Mouse (Mus musculus): ENCODE measurements around the gene Fnip2. TPM values are rescaled to one million over a fixed set of nuclear protein-coding genes. Genes with fewer than 3 reads are reported as not detected.

Fnip2 gene
- total and polyA plus RNA-seq, 2 experiments from 2014 or later = 2.1 to 18.3 TPM

DNA sequence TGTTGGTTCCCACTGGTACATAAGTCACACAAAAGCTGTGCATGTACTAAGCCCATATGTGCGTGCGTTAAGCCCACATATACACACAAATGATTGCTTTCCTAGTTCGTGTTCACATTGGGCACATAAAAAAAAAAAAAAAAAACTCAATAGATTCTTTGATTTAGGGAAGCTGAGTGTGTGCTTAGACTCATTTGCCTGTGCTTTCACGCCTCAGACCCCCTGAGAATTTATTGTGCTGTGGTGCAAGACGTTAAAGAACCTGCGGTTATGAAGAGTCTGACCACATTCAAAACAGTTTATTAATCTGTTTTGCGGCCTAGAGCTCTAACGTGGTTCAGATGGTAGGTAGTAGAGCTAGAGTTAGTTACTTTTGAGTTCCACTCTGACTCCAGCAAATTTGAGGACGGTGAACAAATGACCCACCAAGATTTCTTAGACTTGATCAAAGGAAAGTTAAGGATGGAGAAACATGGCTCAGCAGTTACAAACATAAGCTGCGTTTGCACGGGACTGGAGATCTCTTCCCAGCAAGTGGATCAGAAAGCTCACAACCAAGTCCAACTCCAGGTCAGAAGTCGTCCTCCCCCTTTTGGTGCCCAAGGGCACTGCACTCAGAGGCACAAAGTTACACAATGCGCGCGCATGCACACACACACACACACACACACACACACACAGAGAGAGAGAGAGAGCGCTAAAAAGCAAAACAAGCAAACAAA lies 1.2 kb upstream of the Fnip2 start:
- WGBS = 91% methylated on average over 16 of the region's 16 CpGs
- Histone ChIP-seq H3K27ac (ENCODE audit: low read depth) (peak overlapping the region; percentile 75; the same call in 1 of the 2 replicates), H3K4me3 (ENCODE audit: low read depth, low read length) (no peak overlapping the region)

DNA sequence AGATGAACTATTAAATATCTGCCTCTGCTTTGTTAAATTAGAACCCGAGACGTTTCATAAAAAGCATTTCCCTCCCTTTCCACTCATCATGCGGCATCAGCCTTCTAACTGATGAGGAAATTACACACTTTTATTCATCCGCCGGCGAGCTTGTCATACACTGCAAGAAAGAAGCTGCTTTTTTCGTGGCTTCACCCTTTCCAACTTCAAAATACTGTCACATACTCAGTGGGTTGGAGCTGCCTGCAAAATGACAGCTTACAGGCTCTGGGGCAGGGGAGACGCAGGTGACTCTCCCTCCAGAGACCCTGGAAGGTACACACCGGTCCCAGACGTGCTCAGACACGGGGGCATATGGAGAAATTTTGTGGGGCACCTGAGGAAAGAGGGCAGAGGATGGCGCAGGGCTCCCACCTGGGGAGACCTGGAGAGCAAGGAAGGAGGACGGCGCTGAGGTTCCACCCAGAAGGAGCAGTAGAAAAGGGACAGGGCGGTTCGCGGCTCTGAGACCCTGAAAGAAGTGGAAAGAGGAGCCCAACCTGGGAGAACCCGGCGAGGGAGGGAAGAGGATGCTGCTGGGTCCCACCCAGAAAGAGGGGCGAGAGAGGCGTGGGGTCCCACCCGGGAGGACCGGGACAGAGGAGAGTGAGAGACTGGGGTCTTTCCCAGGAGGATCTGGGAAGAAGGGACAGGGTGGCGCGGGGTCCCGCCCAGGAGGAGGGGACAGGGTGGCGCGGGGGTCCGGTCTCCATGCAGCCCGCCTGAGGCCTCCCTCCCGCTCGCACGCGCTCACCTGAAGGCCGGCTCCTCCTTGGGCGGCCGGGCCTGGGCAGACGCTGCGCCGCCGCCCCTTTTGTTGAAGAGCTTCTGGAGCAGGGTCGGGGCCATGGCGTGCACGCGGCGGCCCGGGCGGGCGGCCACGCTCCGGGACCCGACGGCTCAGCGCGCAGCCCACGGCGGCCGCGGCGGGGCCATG lies 592 bp downstream of the Fnip2 start:
- peak overlapping the region; percentile 76 for H3K9ac ChIP-seq (replicated peaks; ENCODE audit: low read depth, low read length)
- no peak for TF ChIP-seq EP300 (IDR thresholded peaks at IDR 0.05; ENCODE audit: low read depth)
- TF ChIP-seq CTCF (IDR thresholded peaks at IDR 0.05; ENCODE audit: low read depth) = no peak
- 4% methylated on average over 51 of the region's 60 CpGs for WGBS
- H3K36me3 ChIP-seq (replicated peaks; ENCODE audit: control insufficient read depth, insufficient read depth, low read length) = no peaks in the 10 kb centered on the region
- peak overlapping the region; percentile 84 for H3K4me3 ChIP-seq (ENCODE audit: low read depth, low read length)
- DNase-seq (ENCODE audit: low spot score) (no peak), ATAC-seq (ENCODE audit: insufficient read depth, low read depth) (no peak; the same call in 1 of the 2 replicates)
- no peaks in the 10 kb centered on the region for H3K27me3 ChIP-seq (ENCODE audit: control insufficient read depth, insufficient read depth, low read length)
- peak overlapping the region; percentile 90 for H3K4me2 ChIP-seq (ENCODE audit: low read depth, low read length)
- H3K4me1 ChIP-seq (ENCODE audit: control insufficient read depth, insufficient read depth) = peaks cover 10% of the 10 kb centered on the region; the same call in 1 of the 2 replicates
- peak overlapping the region; percentile 75 for H3K27ac ChIP-seq (ENCODE audit: low read depth)
- H3K9me3 ChIP-seq (replicated peaks; ENCODE audit: control insufficient read depth, low read length) = no peaks in the 10 kb centered on the region

More for the DNA sequence above, 1.2 kb upstream of the Fnip2 start:
- Histone ChIP-seq H3K9me3 (replicated peaks; ENCODE audit: control insufficient read depth, low read length) (no peaks in the 10 kb centered on the region), H3K36me3 (replicated peaks; ENCODE audit: control insufficient read depth, insufficient read depth, low read length) (no peaks in the 10 kb centered on the region), H3K9ac (replicated peaks; ENCODE audit: low read depth, low read length) (no peak overlapping the region), H3K27me3 (ENCODE audit: control insufficient read depth, insufficient read depth, low read length) (no peaks in the 10 kb centered on the region), H3K4me2 (ENCODE audit: low read depth, low read length) (peak overlapping the region; percentile 90), H3K4me1 (ENCODE audit: control insufficient read depth, insufficient read depth) (peaks cover 10% of the 10 kb centered on the region; the same call in 1 of the 2 replicates)
- TF ChIP-seq CTCF (IDR thresholded peaks at IDR 0.05; ENCODE audit: low read depth) (no peak), EP300 (IDR thresholded peaks at IDR 0.05; ENCODE audit: low read depth) (no peak)
- no peak for ATAC-seq (ENCODE audit: insufficient read depth, low read depth)
- no peak for DNase-seq (ENCODE audit: low spot score)

DNA sequence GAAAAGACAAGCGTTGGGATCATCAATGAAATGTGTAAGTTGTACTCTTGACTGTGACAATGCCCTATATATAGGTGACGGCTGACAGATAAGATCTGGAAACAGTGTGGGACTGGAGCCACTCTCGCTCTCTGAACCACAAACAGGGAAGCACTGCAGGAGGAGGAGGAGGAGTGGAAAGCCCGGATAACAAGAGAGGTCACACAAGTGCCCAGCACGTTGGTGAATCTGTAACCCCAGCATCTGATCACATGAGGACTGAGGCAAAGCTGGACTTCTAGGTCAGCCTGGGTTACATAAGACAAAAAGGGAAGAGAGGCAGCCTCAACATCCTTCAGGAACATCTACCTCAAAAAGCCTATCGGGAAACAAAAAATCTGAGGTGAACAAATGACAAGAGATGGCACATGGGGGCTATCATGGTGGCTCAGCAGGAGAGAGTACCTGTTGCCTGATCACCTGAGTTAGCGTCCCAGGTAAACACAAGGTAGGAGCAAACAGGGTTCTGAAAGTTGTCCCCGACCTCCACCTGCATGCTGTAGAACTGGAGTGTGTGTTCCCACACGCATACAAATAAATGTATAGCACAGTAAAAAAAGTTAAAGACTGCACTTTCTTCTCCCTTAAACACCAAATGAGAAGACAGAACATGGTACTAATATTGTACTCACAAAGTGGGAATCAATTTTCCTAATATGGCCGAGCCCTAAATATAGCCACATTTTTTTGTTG lies 2.6 kb downstream of the Fnip2 start:
- Histone ChIP-seq H3K27me3 (ENCODE audit: control insufficient read depth, insufficient read depth, low read length) (no peaks in the 10 kb centered on the region), H3K9ac (replicated peaks; ENCODE audit: low read depth, low read length) (no peak overlapping the region), H3K4me2 (ENCODE audit: low read depth, low read length) (no peak overlapping the region), H3K36me3 (replicated peaks; ENCODE audit: control insufficient read depth, insufficient read depth, low read length) (no peaks in the 10 kb centered on the region), H3K27ac (ENCODE audit: low read depth) (no peak overlapping the region), H3K4me1 (ENCODE audit: control insufficient read depth, insufficient read depth) (peaks cover 10% of the 10 kb centered on the region; the same call in 1 of the 2 replicates), H3K9me3 (replicated peaks; ENCODE audit: control insufficient read depth, low read length) (no peaks in the 10 kb centered on the region), H3K4me3 (ENCODE audit: low read depth, low read length) (no peak overlapping the region)
- WGBS = 61% methylated on average over 10 of the region's 10 CpGs
- TF ChIP-seq EP300 (IDR thresholded peaks at IDR 0.05; ENCODE audit: low read depth) = no peak
- no peak for TF ChIP-seq CTCF (IDR thresholded peaks at IDR 0.05; ENCODE audit: low read depth)
- ATAC-seq (ENCODE audit: insufficient read depth, low read depth) = no peak
- DNase-seq (ENCODE audit: low spot score) = no peak

DNA sequence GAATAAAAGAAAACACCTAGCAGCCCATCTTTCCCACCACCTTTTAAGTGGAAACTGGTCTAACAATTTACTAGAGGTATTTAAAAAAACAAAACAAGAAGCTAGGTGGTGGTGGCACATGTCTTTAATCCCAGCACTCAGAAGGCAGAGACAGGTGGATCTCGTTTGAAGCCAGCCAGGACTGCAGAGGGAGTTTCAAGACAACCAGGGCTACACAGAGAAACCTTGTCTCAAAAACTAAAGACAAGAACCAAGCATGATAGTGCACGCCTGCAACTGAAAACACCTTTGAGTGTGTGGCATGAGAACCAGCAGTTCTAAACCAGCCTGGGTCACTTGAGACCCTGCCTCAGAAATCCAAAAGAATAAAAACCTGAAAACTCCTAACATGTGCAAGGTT lies 4.1 kb downstream of the Fnip2 start:
- Histone ChIP-seq H3K36me3 (replicated peaks; ENCODE audit: control insufficient read depth, insufficient read depth, low read length) (no peaks in the 10 kb centered on the region), H3K9me3 (replicated peaks; ENCODE audit: control insufficient read depth, low read length) (no peaks in the 10 kb centered on the region), H3K27me3 (ENCODE audit: control insufficient read depth, insufficient read depth, low read length) (no peaks in the 10 kb centered on the region), H3K4me2 (ENCODE audit: low read depth, low read length) (no peak overlapping the region), H3K4me3 (ENCODE audit: low read depth, low read length) (no peak overlapping the region), H3K9ac (replicated peaks; ENCODE audit: low read depth, low read length) (no peak overlapping the region), H3K27ac (ENCODE audit: low read depth) (no peak overlapping the region), H3K4me1 (ENCODE audit: control insufficient read depth, insufficient read depth) (peaks cover 14% of the 10 kb centered on the region)
- ATAC-seq (ENCODE audit: insufficient read depth, low read depth) (no peak), DNase-seq (ENCODE audit: low spot score) (no peak)
- TF ChIP-seq CTCF (IDR thresholded peaks at IDR 0.05; ENCODE audit: low read depth) (no peak), EP300 (IDR thresholded peaks at IDR 0.05; ENCODE audit: low read depth) (no peak)
- 78% methylated on average over 2 of the region's 2 CpGs for WGBS
